Mouse (Mus musculus): ENCODE results near the gene Chrna3. TPM values are rescaled to one million over a fixed set of nuclear protein-coding genes. Genes with fewer than 3 reads are reported as not detected.

Chrna3 gene
- total and polyA plus RNA-seq, 3 experiments = not detected

GRCm38 (mm10) chr9:55045001-55045400 lies 18.6 kb upstream of the Chrna3 start:
- no peak overlapping the region for H3K9ac ChIP-seq (ENCODE audit: insufficient read depth, low read depth)
- H3K4me1 ChIP-seq (ENCODE audit: control insufficient read depth in 1 of 2, insufficient read depth in 2 of 2) = peaks cover 0 to 7% of the 10 kb centered on the region in 2 experiments; a peak in 1 of 4 replicates
- H3K9me3 ChIP-seq (replicated peaks; ENCODE audit: low read length) = no peaks in the 10 kb centered on the region
- no peaks in the 10 kb centered on the region for H3K36me3 ChIP-seq (replicated peaks in 1 of 2; ENCODE audit: control insufficient read depth in 1 of 2, insufficient read depth in 1 of 2, low read length in 1 of 2)
- no peaks in the 10 kb centered on the region for H3K79me2 ChIP-seq (replicated peaks; ENCODE audit: control insufficient read depth, extremely low read depth, insufficient read depth, poor library complexity, severe bottlenecking)
- DNase-seq (ENCODE audit: extremely low read depth) = no peak
- H3K27ac ChIP-seq (ENCODE audit: insufficient read depth, low read depth) = no peak overlapping the region
- TF ChIP-seq KAT2A (IDR thresholded peaks at IDR 0.05; ENCODE audit: insufficient replicate concordance, low read length) (no peak), TCF12 (IDR thresholded peaks at IDR 0.05; ENCODE audit: low read depth, low read length) (no peak), SMC3 (IDR thresholded peaks at IDR 0.05; ENCODE audit: low read depth, low read length) (no peak), HCFC1 (IDR thresholded peaks at IDR 0.05; ENCODE audit: low read depth, low read length) (no peak), IRF4 (IDR thresholded peaks at IDR 0.05; ENCODE audit: low read depth, low read length) (no peak), JUND (conservative IDR thresholded peaks at IDR 0.05; ENCODE audit: low read depth, low read length) (no peak), ETS1 (conservative IDR thresholded peaks at IDR 0.05; ENCODE audit: low read depth, low read length) (no peak), PAX5 (IDR thresholded peaks at IDR 0.05; ENCODE audit: low read length) (no peak), TBP (conservative IDR thresholded peaks at IDR 0.05; ENCODE audit: low read depth, low read length) (no peak), EP300 (IDR thresholded peaks at IDR 0.05; ENCODE audit: low read length) (no peak), NELFE (IDR thresholded peaks at IDR 0.05; ENCODE audit: low read depth, low read length) (no peak), MAX (IDR thresholded peaks at IDR 0.05; ENCODE audit: low read length) (no peak)
- in situ Hi-C loops (cut with MboI; ENCODE audit: low pct_ligation_motif_present, low pct_unique_long_range_greater_than_20kb, low sequenced_read_pairs) (loop anchor here (5.0 to 25.0 kb wide), 2 partner anchors 52 to 242 kb away; no protein-coding TSS in a partner anchor), dilution Hi-C loops (cut with MboI; ENCODE audit: extremely low pct_ligation_motif_present, extremely low pct_unique_long_range_greater_than_20kb, low sequenced_read_pairs) (no loop called here)
- H3K4me3 ChIP-seq (replicated peaks in 1 of 3; ENCODE audit: low read depth in 2 of 3, low read length in 2 of 3, poor library complexity in 1 of 3) = no peak overlapping the region
- no peak overlapping the region for H3K4me2 ChIP-seq (ENCODE audit: insufficient read depth, low read depth, poor library complexity, severe bottlenecking)
- no peaks in the 10 kb centered on the region for H3K27me3 ChIP-seq (replicated peaks)

- Histone ChIP-seq H3K9ac (ENCODE audit: insufficient read depth, low read depth) (no peak overlapping the region), H3K79me2 (replicated peaks; ENCODE audit: control insufficient read depth, extremely low read depth, insufficient read depth, poor library complexity, severe bottlenecking) (no peaks in the 10 kb centered on the region), H3K4me2 (ENCODE audit: insufficient read depth, low read depth, poor library complexity, severe bottlenecking) (no peak overlapping the region), H3K4me3 (replicated peaks in 1 of 3; ENCODE audit: low read depth in 2 of 3, low read length in 2 of 3, poor library complexity in 1 of 3) (no peak overlapping the region), H3K27me3 (replicated peaks) (no peaks in the 10 kb centered on the region), H3K36me3 (replicated peaks in 1 of 2; ENCODE audit: control insufficient read depth in 1 of 2, insufficient read depth in 1 of 2, low read length in 1 of 2) (no peaks in the 10 kb centered on the region), H3K9me3 (replicated peaks; ENCODE audit: low read length) (no peaks in the 10 kb centered on the region), H3K27ac (ENCODE audit: insufficient read depth, low read depth) (no peak overlapping the region), H3K4me1 (ENCODE audit: control insufficient read depth in 1 of 2, insufficient read depth in 2 of 2) (peaks cover 0 to 1% of the 10 kb centered on the region in 2 experiments; a peak in 1 of 4 replicates)
- in situ Hi-C loops (cut with MboI; ENCODE audit: low pct_ligation_motif_present, low pct_unique_long_range_greater_than_20kb, low sequenced_read_pairs) (loop anchor here (25.0 kb wide), 1 partner anchor 244 kb away; no protein-coding TSS in a partner anchor), dilution Hi-C loops (cut with MboI; ENCODE audit: extremely low pct_ligation_motif_present, extremely low pct_unique_long_range_greater_than_20kb, low sequenced_read_pairs) (no loop called here)
- DNase-seq (ENCODE audit: extremely low read depth) = no peak
- TF ChIP-seq ZKSCAN1 (IDR thresholded peaks at IDR 0.05; ENCODE audit: borderline replicate concordance, low read depth, low read length) (no peak), KAT2A (IDR thresholded peaks at IDR 0.05; ENCODE audit: insufficient replicate concordance, low read length) (no peak), HCFC1 (IDR thresholded peaks at IDR 0.05; ENCODE audit: low read depth, low read length) (no peak), RAD21 (IDR thresholded peaks at IDR 0.05; ENCODE audit: low read depth, low read length) (no peak), POLR2A (IDR thresholded peaks at IDR 0.05; ENCODE audit: low read depth, low read length) (no peak), NELFE (IDR thresholded peaks at IDR 0.05; ENCODE audit: low read depth, low read length) (no peak), NRF1 (IDR thresholded peaks at IDR 0.05; ENCODE audit: low read depth, low read length) (no peak), USF2 (conservative IDR thresholded peaks at IDR 0.05; ENCODE audit: low read depth, low read length) (no peak), UBTF (IDR thresholded peaks at IDR 0.05; ENCODE audit: low read depth, low read length) (no peak), GABPA (IDR thresholded peaks at IDR 0.05; ENCODE audit: insufficient replicate concordance, low read depth, low read length) (no peak)
Measured at GRCm38 (mm10) chr9:55043688-55044087, 17.3 kb upstream of the Chrna3 start.
